Mouse (Mus musculus) heart, embryonic 16.5 days (tissue): ENCODE results near the gene Olfr695. TPM values are rescaled to one million over a fixed set of nuclear protein-coding genes. Genes with fewer than 3 reads are reported as not detected.
"Not testable (repeated sequence)": the region's sequence is repeated elsewhere in the genome, so short reads cannot be mapped to it uniquely, and the experiment has no call there.

Experiments used
- ATAC-seq: fragments of 200-750 bp; cut with Nextera tagmentation; replicated peaks from 2 replicates; pipeline ENCODE4 v1.8.0; 2017; ENCODE audit warnings: moderate number of reproducible peaks; ENCODE audit not compliant: insufficient read depth, low FRiP score; ENCODE audit errors: extremely low read depth
- H3K27ac ChIP-seq: fragments of 300-500 bp; sonication (generic); 2 replicates; pipeline ENCODE4 v1.5.1; 2014; ENCODE audit warnings: mild to moderate bottlenecking, low read length, control low read depth, moderate library complexity
- H3K27me3 ChIP-seq: fragments of 300-500 bp; sonication (generic); 2 replicates; pipeline ENCODE4 v1.6.1; 2014; ENCODE audit warnings: low read length, mixed read lengths; ENCODE audit not compliant: control insufficient read depth, insufficient read depth
- H3K36me3 ChIP-seq: fragments of 300-500 bp; sonication (generic); 2 replicates; pipeline ENCODE4 v1.6.1; 2014; ENCODE audit not compliant: control insufficient read depth, insufficient read depth
- H3K4me1 ChIP-seq: fragments of 300-500 bp; sonication (generic); 2 replicates; pipeline ENCODE4 v1.6.1; 2014; ENCODE audit warnings: low read length, mixed read lengths; ENCODE audit not compliant: control insufficient read depth, insufficient read depth
- H3K4me2 ChIP-seq: fragments of 300-500 bp; sonication (generic); 2 replicates; pipeline ENCODE4 v1.6.1; 2014; ENCODE audit warnings: low read depth, mild to moderate bottlenecking, control low read depth, low read length
- H3K4me3 ChIP-seq: fragments of 300-500 bp; sonication (generic); 2 replicates; pipeline ENCODE4 v1.5.1; 2014; ENCODE audit warnings: mild to moderate bottlenecking, control low read depth, low read length
- H3K9ac ChIP-seq: fragments of 300-500 bp; sonication (generic); 2 replicates; pipeline ENCODE4 v1.6.1; 2014; ENCODE audit warnings: low read length, control low read depth
- H3K9me3 ChIP-seq: fragments of 300-500 bp; sonication (generic); replicated peaks from 2 replicates; pipeline ENCODE4 v1.6.1; 2016; ENCODE audit warnings: low read length; ENCODE audit not compliant: control insufficient read depth
- WGBS: fragments of 180-500 bp; shearing (Covaris S2); extraction: QIAGEN DNeasy Blood & Tissue Kit; methylation state at CpG from one replicate; pipeline ENCODE4 v1.1.7; 2014; 5-methylcytosine and 5-hydroxymethylcytosine counted together
- polyA plus RNA-seq: library from polyadenylated mRNA; unstranded; fragments of >200 nt; fragmentation: Nextera tagmentation; extraction: Ambion mirVana; gene quantifications from 2 replicates; pipeline ENCODE4 v1.2.1, GENCODE M21; 2015

Gene Olfr695
- polyA plus RNA-seq: not detected in 2 replicates

GRCm38 (mm10) chr7:106716296-106716695, at the start of gene Olfr695:
Gene Olfr695, minus strand, starts transcription at chr7:106716396.
- no peaks in the 10 kb centered on the region; the same call in 1 of the 2 replicates for H3K9me3 ChIP-seq
- H3K36me3 ChIP-seq: no peaks in the 10 kb centered on the region
- no peaks in the 10 kb centered on the region for H3K27me3 ChIP-seq
- ATAC-seq: no peak
- H3K27ac ChIP-seq: no peak within 1 kb of the TSS
- no peak within 1 kb of the TSS for H3K9ac ChIP-seq
- no peak within 1 kb of the TSS for H3K4me3 ChIP-seq
- no peaks in the 10 kb centered on the region for H3K4me1 ChIP-seq
- H3K4me2 ChIP-seq: no peak within 1 kb of the TSS

GRCm38 (mm10) chr7:106761008-106761407, 44.8 kb upstream of the Olfr695 start:
- H3K9me3 ChIP-seq, H3K4me1 ChIP-seq, H3K4me3 ChIP-seq, ATAC-seq, H3K36me3 ChIP-seq, H3K4me2 ChIP-seq, H3K27ac ChIP-seq, H3K27me3 ChIP-seq, H3K9ac ChIP-seq: not testable (repeated sequence)
- WGBS: 86% methylated on average over 2 of the region's 2 CpGs

- Histone ChIP-seq H3K4me1 (no peaks in the 10 kb centered on the region), H3K9me3 (no peaks in the 10 kb centered on the region), H3K36me3 (no peaks in the 10 kb centered on the region), H3K4me2 (no peak overlapping the region), H3K27me3 (no peaks in the 10 kb centered on the region), H3K27ac (no peak overlapping the region), H3K9ac (no peak overlapping the region), H3K4me3 (no peak overlapping the region)
- no peak for ATAC-seq
- WGBS: 71% methylated on average over 2 of the region's 2 CpGs
Measured at GRCm38 (mm10) chr7:106758800-106759199, 42.6 kb upstream of the Olfr695 start.

- H3K27me3 ChIP-seq: no peaks in the 10 kb centered on the region
- H3K4me2 ChIP-seq: no peak within 1 kb of the TSS
- H3K27ac ChIP-seq: no peak within 1 kb of the TSS
- H3K4me3 ChIP-seq: no peak within 1 kb of the TSS
- no peaks in the 10 kb centered on the region for H3K36me3 ChIP-seq
- no peak for ATAC-seq
- no peaks in the 10 kb centered on the region for H3K4me1 ChIP-seq
- H3K9ac ChIP-seq: no peak within 1 kb of the TSS
- H3K9me3 ChIP-seq: no peaks in the 10 kb centered on the region
Measured at GRCm38 (mm10) chr7:106755297-106755696, 39.1 kb upstream of the Olfr695 start, which contains the start of gene Olfr698. Gene Olfr698, minus strand, starts transcription at chr7:106755397.

- no peak overlapping the region for H3K4me2 ChIP-seq
- no peak for ATAC-seq
- H3K27ac ChIP-seq: no peak overlapping the region
- no peaks in the 10 kb centered on the region for H3K36me3 ChIP-seq
- H3K4me3 ChIP-seq: no peak overlapping the region
- H3K9ac ChIP-seq: no peak overlapping the region
- WGBS: 82% methylated on average over 5 of the region's 5 CpGs
- H3K9me3 ChIP-seq: peaks cover 2% of the 10 kb centered on the region
- H3K4me1 ChIP-seq: no peaks in the 10 kb centered on the region
- H3K27me3 ChIP-seq: no peaks in the 10 kb centered on the region
Measured at GRCm38 (mm10) chr7:106745811-106746210, 29.6 kb upstream of the Olfr695 start.

GRCm38 (mm10) chr7:106742343-106742742, 26.1 kb upstream of the Olfr695 start, which contains the start of gene Olfr697:
Gene Olfr697, minus strand, starts transcription at chr7:106742443.
- 70% methylated on average over 1 of the region's 1 CpGs for WGBS
- Histone ChIP-seq H3K4me3 (no peak within 1 kb of the TSS), H3K27ac (no peak within 1 kb of the TSS), H3K9me3 (no peaks in the 10 kb centered on the region), H3K9ac (no peak within 1 kb of the TSS), H3K36me3 (no peaks in the 10 kb centered on the region), H3K4me1 (no peaks in the 10 kb centered on the region), H3K27me3 (no peaks in the 10 kb centered on the region), H3K4me2 (no peak within 1 kb of the TSS)
- no peak for ATAC-seq

- H3K27ac ChIP-seq: no peak overlapping the region
- H3K27me3 ChIP-seq: no peaks in the 10 kb centered on the region
- no peaks in the 10 kb centered on the region for H3K4me1 ChIP-seq
- H3K9ac ChIP-seq: no peak overlapping the region
- H3K9me3 ChIP-seq: no peaks in the 10 kb centered on the region
- no peak overlapping the region for H3K4me2 ChIP-seq
- no peak for ATAC-seq
- no peak overlapping the region for H3K4me3 ChIP-seq
- no peaks in the 10 kb centered on the region for H3K36me3 ChIP-seq
Measured at GRCm38 (mm10) chr7:106737028-106737427, 20.8 kb upstream of the Olfr695 start.

GRCm38 (mm10) chr7:106733717-106734116, 17.5 kb upstream of the Olfr695 start:
- Histone ChIP-seq H3K9me3 (no peaks in the 10 kb centered on the region), H3K4me3 (no peak overlapping the region), H3K27ac (no peak overlapping the region), H3K36me3 (no peaks in the 10 kb centered on the region), H3K9ac (no peak overlapping the region), H3K27me3 (no peaks in the 10 kb centered on the region), H3K4me1 (no peaks in the 10 kb centered on the region), H3K4me2 (no peak overlapping the region)
- ATAC-seq: no peak
- 62% methylated on average over 2 of the region's 2 CpGs for WGBS

GRCm38 (mm10) chr7:106725654-106726053, 9.5 kb upstream of the Olfr695 start:
- not testable (repeated sequence) for H3K27ac ChIP-seq, H3K4me2 ChIP-seq, H3K9ac ChIP-seq, H3K27me3 ChIP-seq, H3K9me3 ChIP-seq, ATAC-seq, H3K4me3 ChIP-seq, H3K36me3 ChIP-seq, H3K4me1 ChIP-seq
- WGBS: 81% methylated on average over 2 of the region's 2 CpGs

- Histone ChIP-seq H3K4me2 (no peak overlapping the region), H3K36me3 (no peaks in the 10 kb centered on the region), H3K9me3 (no peaks in the 10 kb centered on the region; the same call in 1 of the 2 replicates), H3K4me3 (no peak overlapping the region), H3K27me3 (no peaks in the 10 kb centered on the region), H3K9ac (no peak overlapping the region), H3K27ac (no peak overlapping the region), H3K4me1 (no peaks in the 10 kb centered on the region)
- no peak for ATAC-seq
- 74% methylated on average over 6 of the region's 6 CpGs for WGBS
Measured at GRCm38 (mm10) chr7:106711463-106711862, 4.7 kb downstream of the Olfr695 start.
